Mouse (Mus musculus) mouse trophoblast stem cell (cell line): ENCODE data around the gene Ensa.
"Not testable (repeated sequence)": the region's sequence is repeated elsewhere in the genome, so short reads cannot be mapped to it uniquely, and the experiment has no call there.

Experiments used
- in situ Hi-C, 2 experiments: fragments of 300-500 bp; cut with MseI, MboI; formaldehyde crosslinking; loops; 2 replicates in 1 of 2; 3 replicates in 1 of 2; pipeline ENCODE4 v1.15.1; 2025

Gene Ensa

DNA sequence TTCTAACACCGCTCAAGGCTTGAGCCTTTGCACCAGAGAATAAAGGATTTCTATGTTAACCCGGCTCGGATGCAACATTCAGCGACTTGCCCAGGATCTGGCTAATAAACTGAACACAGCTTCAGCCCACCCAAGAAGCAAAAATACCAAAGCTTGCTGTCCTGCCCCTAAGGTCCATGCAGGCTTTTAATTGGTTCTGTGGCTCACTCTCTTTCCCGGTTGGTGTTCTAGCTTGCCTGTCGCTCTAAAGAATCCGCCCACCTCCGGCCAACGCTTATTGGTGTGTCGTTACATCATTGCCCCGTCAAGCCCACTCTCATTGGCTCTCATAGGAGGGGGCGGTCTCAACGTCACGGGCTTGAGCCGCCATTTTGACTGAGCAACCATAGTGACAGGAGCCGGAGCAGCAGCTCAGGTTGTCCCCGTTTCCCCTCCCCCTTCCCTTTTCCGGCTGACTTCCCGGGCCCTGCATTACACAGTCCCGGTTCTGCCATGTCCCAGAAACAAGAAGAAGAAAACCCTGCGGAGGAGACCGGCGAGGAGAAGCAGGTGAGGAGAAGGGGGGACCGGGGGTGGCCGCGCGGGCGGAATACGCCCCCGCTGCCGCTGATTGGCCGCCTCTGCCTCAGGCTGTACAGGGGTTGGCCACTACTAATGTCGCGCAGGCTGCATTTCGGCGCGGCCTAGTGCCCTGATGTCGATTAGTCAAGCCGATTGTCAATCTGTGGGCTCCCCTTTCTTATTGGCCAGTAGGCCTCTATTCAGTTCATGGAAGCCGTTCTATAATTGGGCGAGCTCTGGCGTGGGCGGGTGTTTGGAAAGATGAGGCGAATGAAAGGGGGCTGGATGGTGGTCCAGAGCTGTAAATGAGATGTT is at the start of gene Ensa:
TSS of gene Ensa (plus strand) at position 366 of the 876 bp plus-strand sequence.
- in situ Hi-C loops, result no loop called here

DNA sequence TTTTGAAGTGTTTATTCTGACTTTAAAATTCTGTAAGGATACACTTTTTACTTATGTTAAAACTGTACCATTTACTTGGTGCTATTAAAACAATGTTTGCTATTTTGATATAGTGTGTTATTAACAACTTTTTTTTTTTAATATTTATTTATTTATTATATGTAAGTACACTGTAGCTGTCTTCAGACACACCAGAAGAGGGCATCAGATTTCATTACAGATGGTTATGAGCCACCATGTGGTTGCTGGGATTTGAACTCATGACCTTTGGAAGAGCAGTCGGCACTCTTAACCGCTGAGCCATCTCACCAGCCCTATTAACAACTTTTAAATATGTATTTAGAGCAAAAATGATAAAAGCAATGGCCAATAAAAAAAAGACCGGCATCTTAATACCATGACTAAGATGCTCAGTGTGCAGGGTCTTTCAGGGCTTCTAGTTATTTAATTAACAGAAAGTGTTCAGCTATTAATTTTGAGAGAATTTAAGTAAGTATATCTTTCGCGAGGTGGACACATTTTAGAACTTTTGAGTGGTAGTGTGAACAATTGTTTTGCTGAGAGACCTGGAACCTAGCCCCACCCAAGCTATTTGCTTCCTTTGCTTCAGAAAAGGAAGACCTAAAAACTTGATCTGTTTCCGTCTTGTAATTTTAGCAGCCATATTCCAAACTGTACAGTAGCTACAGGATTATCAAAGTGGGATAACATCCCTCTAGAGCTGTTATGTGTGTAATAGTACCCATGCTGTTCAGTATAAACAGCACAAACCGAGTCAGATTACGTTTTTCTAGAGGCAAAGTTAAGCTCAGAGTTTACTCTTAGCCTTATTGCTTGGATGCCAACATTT is 36.8 kb upstream of the Ensa start:
- in situ Hi-C loops, result no loop called here

DNA sequence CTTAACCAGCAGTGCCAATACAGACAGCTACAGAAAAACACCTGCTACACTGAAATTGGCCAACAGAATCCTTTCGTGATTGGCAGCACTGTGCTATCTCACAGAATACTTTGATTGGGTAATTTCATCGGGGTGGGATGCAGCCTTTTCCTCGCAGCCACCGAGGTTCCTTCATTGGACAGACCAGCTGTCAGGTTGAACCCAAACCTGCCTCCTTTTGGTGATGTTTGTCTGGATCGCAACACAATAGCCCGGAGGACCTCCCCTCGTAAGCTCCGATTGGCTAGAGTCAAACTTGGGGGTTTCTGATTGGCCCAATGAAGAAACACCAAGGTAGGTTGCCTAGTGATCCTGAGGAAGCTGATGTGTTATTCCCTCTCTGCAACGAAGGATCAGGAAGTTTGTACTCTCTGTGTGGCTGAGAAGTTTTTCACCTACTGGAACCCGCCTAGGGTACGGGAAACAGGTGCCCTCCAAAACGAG is 36.1 kb upstream of the Ensa start, which contains the start of gene Golph3l:
TSS of gene Golph3l (plus strand) at position 331 of the 483 bp plus-strand sequence.
- in situ Hi-C loops, result no loop called here

DNA sequence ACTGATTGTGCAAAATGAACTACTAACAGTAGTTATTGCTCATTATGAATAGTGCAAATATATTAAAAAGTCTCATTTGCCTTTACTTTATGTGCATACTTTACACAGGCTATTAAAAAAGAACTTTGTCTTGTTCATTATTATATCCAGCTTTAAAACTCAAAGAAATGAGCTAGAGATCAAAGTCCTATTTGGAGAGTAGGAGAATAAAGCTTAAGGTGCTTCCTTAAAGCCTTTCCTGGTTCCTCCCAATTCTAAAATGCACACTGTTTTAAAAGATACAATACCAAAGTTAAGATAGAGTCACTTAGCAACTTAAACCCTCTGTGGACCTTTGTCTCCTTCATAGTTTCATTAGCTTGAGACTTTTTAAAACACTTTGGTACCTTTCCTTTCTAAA is 26.1 kb upstream of the Ensa start:
- in situ Hi-C loops, result no loop called here

DNA sequence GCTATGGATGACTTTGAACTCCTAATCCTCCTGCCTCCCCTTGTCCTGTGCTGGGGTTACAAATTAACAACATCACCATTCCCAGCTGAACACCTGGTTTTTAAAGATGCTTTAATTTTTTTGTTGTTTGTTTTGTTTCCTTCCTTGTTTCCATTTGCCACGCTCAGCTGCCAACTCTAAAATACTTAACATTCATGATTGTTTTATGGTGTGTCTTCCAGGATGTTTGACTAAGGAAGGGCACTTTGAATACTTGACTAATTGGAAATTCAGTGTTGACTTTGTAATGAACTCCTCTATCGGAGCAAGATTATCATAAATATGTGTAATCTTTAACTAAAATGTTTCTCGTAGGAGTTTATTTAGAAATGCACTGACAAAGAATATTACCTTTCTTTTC is 23.5 kb upstream of the Ensa start:
- in situ Hi-C loops, result no loop called here

DNA sequence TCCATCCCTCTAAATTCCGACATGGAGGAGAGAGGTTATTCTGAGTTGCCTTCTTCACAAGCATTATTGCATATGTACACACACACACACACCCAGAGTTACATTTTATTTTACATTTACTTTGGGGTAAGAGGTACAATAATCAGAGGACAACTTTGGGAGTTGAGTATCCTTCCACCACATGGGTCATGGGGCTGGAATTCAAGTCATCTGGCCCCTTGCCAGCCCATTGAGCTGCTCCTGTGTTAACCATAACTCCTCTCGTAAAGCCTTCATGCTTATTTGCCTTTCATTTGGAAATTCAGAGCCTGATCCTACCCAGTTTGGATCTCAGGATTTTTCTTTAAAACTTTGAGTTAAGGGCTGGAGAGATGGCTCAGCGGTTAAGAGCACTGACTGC is 18.7 kb upstream of the Ensa start:
- in situ Hi-C loops, result no loop called here

DNA sequence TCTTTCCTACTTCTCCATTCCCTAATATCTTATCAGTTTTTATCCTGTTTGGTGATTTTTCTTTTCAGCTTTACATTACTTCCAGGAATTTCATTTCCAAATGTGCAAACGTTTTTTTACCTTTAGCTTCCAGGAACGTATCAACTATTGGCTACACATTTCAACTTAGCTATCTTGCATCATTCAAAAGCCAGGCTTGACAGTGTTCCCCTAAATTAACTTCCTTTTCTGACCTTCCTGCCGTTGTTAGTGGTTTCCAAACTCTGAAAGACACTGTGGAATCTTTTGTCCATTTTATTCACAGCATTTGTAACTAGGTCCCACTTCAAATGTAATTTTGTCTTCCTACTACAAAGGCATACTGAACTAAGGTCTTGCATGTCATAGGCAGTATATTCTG is 15.6 kb upstream of the Ensa start:
- in situ Hi-C loops, result no loop called here

DNA sequence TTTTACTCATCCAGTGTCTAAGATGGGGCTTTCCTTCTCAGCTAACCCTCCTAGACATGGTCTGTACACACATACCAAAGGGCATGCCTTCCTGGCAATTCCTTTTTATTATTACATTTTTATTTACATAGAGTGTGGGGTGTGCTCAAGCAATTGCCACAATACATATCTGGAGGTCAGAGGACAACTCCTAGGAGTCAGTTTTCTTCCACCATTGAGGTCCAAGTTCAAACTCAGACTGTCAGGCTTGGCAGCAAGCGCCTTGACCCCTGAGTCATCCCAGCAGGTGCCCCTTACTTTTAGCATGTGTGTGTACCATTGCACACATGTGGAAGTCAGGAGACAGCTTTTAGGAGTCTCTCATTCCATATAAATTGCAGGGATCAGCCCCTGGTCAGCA is 10.8 kb upstream of the Ensa start:
- in situ Hi-C loops, result no loop called here

DNA sequence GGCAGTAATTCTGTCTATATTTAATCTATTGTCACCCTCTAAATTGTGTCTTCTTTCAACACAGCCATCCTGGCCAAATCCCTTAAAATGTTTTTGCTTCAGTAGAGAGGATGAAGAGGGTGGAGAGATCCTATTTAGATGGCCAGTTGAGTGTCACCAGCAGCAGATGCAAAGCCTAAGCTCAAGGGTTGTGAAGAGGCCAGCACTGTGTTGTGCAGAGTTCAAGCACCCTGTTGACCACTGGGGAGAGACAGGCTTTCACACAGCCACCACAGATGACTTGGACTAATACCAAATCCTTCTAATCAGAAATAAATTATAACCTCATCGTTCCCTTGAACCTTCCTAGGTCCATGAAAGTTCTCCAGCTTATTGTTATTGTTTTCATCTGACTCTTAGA is 6.3 kb upstream of the Ensa start:
- in situ Hi-C loops, result no loop called here

DNA sequence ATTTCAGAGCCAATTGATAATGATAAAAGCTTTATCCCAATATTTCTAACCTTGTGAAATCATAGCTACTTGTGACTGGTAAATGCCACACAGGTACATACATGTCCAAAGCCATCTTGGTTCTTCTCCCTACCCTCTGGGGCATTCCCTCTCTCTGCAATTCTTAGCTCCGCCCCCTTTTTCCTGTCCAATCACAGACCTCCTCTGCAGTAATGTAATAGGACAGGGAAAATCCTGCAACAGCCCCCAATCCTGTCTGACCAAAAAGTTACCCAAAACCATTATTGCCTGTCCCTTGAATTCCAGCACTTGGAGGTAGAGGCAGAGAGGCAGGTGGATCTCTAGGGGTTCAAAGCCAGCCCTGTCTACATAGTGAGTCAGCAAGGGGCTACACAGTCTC is 3.6 kb upstream of the Ensa start:
- in situ Hi-C loops, result no loop called here

DNA sequence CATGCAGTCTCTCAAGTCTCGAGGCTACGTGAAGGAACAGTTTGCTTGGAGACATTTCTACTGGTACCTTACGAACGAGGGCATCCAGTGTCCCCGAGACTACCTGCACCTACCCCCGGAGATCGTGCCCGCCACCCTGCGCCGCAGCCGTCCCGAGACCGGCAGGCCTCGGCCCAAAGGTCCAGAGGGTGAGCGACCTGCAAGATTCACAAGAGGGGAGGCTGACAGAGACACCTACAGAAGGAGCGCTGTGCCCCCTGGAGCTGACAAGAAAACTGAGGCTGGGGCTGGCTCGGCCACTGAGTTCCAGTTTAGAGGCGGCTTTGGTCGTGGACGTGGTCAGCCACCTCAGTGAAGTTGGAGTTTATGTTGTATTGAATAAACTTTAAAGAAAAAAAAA is 2.4 kb upstream of the Ensa start:
- in situ Hi-C loops, result not testable (repeated sequence)

DNA sequence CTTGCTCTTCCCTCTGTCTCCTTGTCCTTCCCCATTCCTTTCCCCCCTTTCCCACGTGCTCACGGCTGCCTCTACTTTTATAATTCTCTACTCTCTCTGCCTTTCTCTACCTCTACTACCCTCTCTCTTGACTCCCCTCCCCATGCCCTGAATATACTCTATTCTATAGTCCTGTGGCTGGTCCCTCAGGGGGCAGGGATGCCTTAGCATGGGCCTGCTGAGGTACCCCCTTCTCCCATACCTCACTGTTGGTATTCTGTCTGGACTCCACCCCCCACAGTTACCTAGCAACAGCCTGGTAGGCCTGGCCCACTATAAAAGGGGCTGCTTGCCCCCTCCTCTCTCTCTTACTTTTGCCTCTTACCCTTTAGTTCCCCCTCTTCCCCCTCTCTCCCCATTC is 1.2 kb upstream of the Ensa start:
- in situ Hi-C loops, result no loop called here

DNA sequence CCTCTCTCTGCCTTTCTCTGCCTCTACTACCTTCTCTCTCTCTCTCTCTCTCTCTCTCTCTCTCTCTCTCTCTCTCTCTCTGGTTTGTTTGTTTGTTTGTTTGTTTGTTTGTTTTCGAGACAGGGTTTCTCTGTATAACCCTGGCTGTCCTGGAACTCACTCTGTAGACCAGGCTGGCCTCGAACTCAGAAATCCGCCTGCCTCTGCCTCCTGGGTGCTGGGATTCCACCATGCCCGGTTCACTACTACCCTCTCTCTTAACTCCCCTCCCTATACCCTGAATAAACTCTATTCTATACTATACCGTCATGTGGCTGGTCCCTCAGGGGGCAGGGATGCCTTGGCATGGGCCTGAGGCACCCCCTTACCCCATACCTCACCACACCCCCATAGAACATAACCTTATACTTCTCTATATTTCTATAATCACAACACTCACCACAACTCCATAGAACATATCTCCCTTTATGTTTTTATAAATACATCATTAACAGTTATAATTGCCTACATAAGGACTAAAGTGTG is 740 bp upstream of the Ensa start:
- in situ Hi-C loops, result not testable (repeated sequence)

DNA sequence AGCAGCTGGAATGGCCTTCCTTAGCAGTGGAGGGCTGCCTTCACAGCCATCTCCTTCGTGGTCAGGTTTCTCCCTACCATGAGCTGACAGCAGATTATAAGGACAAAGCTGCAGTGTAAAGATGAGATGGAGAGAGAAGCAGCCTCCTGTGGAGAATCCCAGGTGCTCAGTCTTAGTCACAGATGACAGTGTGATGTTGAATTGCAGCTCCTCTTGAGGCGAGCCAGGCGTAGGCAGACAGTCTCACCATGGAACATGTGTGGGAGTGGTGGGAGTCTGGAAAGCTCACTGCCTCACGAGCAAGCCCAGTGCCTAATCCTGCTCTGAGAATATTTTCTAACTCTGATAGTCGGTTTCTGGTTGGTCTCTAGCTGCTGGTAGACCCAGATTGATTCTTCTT is 3.0 kb downstream of the Ensa start:
- in situ Hi-C loops, result no loop called here

DNA sequence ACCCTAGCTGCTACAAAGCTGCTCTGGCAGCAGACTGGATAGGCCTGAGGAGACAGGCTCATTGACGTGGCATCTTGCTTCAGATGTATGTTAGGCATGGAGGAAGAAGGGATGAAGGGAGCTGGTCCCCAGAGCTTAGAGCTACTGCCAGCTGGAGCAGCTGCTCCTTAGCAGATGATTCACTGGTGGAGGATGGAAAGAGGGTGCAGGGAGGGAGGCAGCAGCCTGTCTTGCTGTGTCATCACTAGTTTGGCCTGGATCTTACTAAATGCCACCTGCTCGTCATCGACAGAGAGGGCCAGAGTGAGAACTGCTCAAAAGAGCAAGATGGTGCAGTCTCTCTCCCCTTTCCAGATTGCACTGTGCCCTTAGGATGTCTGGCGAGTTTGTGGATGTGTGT is 5.0 kb downstream of the Ensa start:
- in situ Hi-C loops, result no loop called here

DNA sequence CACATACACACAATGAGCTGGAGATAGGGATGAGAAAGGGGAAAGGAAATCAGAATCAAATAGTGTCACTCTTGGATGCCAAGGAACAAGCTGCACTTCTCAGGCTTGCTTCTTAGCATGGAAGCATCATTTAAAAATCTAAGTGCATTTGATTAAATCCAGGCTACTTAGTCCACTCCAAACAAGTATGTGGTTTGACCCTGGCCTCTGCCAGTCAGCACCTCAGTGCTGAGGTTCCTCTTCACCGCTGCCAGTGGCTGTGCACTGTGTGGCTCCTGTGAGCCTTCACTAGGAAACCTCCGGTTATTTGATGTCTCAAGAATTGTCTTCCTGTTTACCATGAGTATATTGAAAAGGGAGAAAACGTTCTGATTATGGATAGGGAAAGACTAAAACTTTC is 6.1 kb downstream of the Ensa start:
- in situ Hi-C loops, result no loop called here

DNA sequence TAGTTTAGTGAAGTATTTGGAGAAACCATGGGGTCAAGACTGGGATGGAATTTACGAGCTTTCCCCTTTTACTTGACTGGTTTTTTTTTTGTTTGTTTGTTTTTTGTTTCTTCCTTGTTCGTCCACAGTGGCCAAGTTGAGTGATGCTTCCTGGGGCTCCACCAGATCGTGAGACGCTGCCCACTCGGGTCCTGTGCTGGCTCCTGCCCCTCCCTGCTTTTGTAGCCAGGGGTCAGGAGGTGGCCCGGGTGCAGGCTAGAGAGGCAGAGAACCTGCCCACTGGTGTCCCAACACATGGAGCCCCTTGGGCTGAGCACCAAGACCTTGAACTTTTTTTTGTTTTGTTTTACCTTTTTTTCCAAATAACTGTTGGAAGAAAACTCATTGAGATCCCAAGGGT is 6.5 kb downstream of the Ensa start:
- in situ Hi-C loops, result no loop called here

DNA sequence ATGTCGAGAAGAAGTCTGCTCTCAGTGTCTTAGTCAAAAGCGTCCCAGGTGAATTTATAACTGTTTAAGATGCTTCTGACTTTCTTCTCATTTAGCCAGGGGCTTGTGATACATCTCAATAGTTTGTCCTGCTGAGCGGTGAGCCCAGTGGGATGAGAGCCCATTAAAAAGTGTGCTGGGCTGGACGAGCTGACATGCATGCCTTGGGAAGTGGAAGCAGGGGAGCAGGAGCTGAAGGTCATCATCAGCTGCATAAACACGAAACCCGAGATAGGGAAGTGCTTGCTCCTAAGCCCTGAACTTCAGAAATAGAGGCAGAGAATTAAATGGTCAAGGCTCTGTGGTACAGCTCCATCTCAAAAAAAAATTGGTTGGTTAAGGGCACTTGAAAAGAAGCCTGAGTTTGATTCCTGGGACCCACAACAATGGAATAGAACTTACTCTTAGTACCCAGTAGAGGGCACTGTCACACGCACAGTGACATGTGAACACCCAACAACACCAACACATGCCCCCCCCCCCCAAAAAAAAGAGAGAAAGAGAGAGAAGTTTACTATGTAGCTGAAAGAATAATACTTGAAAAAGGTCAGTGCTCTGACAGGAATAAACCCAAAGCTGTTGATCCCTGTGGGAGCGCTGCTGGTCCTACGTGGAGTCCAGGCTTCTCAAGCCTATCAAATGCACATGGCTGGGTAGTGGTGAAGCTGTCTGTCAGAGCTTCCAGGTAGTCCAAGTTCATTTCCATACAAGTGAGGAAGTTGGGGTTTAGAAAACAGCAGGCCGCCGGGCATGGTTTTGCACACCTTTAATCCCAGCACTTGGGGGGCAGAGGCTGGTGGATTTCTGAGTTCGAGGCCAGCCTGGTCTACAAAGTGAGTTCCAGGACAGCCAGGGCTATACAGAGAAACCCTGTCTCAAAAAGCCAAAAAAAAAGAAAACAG is 8.1 kb downstream of the Ensa start:
- in situ Hi-C loops, result no loop called here

DNA sequence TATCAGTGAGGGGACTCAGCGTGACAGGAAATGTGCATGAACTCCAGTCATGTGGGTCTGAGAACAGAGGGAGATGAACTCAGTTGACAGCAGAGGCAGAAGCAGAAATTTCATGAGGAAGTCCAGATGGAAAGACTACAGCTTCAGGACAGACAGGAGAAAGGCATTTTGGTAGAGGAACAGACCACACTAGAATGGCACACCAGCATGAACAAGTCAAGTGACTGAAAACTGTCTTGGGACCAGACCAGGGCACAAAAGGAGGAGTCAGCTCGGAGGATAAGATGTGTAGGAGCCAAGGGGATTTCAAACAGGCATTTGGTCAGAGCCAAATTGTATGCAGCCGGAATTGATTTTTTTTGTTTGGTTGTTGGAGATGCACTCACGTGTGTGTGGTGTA is 10.8 kb downstream of the Ensa start:
- in situ Hi-C loops, result no loop called here

DNA sequence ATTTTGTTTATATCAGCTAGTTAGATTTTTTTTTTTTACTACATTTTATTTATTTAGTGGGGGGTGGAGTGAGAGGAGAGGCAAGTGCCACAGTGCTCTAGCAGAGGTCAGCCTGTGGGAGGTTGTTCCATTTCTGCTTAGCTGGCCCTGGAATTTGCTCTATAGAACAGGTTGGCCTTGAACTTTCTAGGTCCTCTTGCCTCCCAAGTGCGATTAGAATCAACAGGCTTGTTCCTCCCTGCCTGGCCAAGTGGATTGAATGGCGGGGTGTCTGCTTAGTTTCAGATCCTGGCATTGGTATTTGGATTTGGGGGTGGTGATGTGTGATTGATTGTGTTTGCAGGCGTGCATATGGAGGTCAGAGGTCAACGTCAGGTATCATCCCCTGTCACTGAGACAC is 11.3 kb downstream of the Ensa start:
- in situ Hi-C loops, result no loop called here

DNA sequence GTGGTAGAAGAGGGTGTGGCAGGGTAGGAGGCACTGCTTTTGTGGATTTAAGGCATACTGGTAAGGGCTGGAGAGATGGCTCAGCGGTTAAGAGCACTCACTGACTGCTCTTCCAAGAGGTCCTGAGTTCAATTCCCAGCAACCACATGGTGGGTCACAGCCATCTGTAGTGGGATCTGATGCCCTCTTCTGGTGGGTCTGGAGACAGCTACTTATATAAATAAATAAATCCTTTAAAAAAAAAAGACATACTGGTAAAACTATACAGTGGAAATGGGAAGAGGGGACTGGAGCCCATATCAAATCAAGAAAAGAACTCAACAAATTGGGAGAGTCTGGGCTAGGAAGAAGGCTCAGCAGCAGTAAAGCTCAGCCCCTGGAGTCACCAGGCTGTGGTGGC is 14.9 kb downstream of the Ensa start:
- in situ Hi-C loops, result no loop called here
